Mouse (Mus musculus): ENCODE data around the gene Dlx6. TPM values are rescaled to one million over a fixed set of nuclear protein-coding genes. Genes with fewer than 3 reads are reported as not detected.

Dlx6 gene
- total and polyA plus RNA-seq, 2 experiments = not detected

DNA sequence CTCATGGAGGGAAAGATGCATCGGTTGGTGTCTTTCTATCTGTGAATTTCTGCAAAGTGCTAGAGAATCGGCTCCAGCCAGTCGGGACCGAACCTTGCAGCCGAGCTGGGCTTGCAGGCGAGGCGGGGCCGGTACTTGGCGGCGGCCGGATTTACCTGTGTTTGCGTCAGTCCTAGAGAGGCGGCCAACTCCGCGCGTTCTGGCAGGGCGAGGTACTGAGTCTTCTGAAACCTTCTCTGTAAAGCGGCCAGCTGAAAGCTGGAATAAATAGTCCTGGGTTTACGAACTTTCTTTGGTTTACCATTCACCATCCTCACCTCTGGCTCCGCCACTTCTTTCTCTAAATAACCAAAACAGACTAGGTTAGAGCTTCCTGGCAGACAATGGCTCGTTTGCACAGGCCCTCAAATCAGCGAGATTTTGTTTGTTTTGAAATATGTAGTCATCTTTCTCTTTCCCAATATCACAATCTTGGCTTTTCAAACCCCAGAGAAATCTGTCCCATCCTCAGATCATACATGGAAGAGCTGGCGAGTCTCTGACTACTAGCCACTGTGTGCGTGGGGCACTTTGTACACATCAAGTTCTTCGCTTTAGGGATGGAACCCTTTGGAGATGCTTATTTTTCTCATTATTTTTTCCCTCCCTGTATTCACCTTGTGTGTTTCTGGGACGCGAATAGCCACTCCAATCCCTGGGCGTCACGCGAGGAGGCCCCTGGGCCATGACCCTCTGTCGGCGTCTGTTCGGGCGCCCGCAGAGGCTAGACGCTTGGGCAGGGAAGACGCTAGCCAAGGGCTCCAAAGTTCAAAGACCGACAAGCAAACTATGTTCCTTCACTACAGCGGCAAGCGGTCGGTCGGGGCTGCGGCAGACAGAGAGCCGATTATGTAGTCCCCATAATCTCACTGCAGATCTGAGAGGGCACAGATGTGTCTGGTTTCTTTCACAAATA is 16.5 kb downstream of the Dlx6 start:
- DNase-seq (ENCODE audit: extremely low read depth, low read depth, low spot score) = peak; percentile 59
- Histone ChIP-seq H3K79me2 (ENCODE audit: control insufficient read depth, insufficient read depth, low read length) (no peaks in the 10 kb centered on the region), H3K9ac (ENCODE audit: low read depth, low read length) (no peak overlapping the region), H3K4me3 (ENCODE audit: insufficient read depth, low read depth, low read length) (no peak overlapping the region), H3K27me3 (ENCODE audit: control insufficient read depth, insufficient read depth, low read length) (peaks cover 37% of the 10 kb centered on the region), H3K36me3 (ENCODE audit: control insufficient read depth, insufficient read depth, low read length) (no peaks in the 10 kb centered on the region), H3K4me1 (ENCODE audit: control insufficient read depth, insufficient read depth, low read length) (peaks cover 6% of the 10 kb centered on the region), H3K27ac (replicated peaks; ENCODE audit: insufficient read depth, low read depth, low read length) (no peak overlapping the region)
- 3% methylated on average over 44 of the region's 44 CpGs for WGBS
- TF ChIP-seq CTCF (IDR thresholded peaks at IDR 0.05; ENCODE audit: low read depth, low read length) = no peak
- TF ChIP-seq POLR2A (IDR thresholded peaks at IDR 0.05; ENCODE audit: extremely low read depth, insufficient read depth, low read length) = no peak

DNA sequence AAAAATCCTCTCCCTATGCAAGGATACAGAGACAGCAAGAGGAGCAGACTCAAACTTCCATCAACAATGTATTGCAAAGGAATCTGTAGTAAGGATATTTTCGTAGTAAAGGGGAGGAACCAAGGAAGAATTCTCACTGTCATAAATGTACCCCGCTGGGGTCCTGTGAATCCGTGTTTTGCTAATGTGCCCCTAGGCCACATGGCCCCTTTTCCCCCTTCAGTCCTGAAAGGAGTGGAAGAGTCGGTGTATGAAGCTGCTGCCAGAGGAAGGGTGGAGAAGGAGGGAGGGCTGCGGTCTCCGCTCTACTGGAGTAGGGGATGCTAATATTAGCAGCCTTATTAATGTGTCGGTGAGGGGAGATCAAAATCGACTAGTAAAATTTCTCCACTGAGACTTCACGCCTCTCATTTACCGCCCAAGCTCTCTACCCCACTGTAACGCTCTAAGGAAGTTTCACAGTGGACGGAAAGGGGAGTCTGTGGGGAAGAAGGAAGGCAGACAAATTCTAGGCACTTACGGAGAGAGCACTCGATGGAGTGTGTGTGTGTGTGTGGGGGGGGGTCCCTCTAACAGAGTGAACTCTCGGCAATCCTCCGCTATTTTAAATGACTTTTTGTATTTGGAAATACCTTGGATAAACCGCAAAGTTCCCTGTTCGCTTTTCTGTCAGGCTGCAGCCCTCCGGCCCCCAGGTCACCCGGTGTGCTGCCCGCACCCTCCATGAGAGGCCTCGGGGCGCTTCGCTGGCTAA is 17.4 kb downstream of the Dlx6 start:
- no peak overlapping the region for H3K4me3 ChIP-seq (ENCODE audit: insufficient read depth, low read depth, low read length)
- H3K36me3 ChIP-seq (ENCODE audit: control insufficient read depth, insufficient read depth, low read length) = no peaks in the 10 kb centered on the region

DNA sequence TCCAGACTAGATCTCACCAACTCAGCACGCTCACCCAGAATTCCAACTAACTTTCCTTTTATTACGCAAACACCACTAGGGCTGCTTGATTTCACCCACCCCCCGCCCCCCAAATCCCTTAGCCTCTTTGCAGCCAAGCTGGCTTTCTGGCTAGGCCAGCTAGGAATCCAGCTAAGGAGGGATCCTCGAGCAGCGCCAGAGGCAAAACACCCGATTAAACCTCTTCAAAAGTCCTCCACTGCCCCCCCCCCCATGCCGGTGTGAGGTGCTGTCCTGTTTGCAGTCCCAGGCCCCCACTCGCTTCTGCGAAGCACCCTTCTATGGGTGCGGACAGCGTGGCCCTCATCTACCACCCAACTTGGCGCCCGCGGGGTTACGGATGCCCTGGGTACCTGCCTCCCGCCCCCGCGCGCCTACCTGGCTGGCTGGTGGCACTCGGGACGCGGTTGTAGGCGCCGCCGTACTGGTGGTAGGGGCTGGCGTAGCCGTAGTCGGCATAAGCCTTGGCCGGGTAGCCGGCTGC is 18.0 kb downstream of the Dlx6 start:
- 4% methylated on average over 30 of the region's 30 CpGs for WGBS
- DNase-seq (ENCODE audit: extremely low read depth, low read depth, low spot score) = no peak
- no peak overlapping the region for H3K27ac ChIP-seq (replicated peaks; ENCODE audit: insufficient read depth, low read depth, low read length)
- peaks cover 30% of the 10 kb centered on the region for H3K27me3 ChIP-seq (ENCODE audit: control insufficient read depth, insufficient read depth, low read length)
- no peak overlapping the region for H3K4me3 ChIP-seq (ENCODE audit: insufficient read depth, low read depth, low read length)
- no peak for TF ChIP-seq CTCF (IDR thresholded peaks at IDR 0.05; ENCODE audit: low read depth, low read length)
- TF ChIP-seq POLR2A (IDR thresholded peaks at IDR 0.05; ENCODE audit: extremely low read depth, insufficient read depth, low read length) = no peak
- H3K36me3 ChIP-seq (ENCODE audit: control insufficient read depth, insufficient read depth, low read length) = no peaks in the 10 kb centered on the region
- peaks cover 6% of the 10 kb centered on the region for H3K4me1 ChIP-seq (ENCODE audit: control insufficient read depth, insufficient read depth, low read length)
- H3K9ac ChIP-seq (ENCODE audit: low read depth, low read length) = no peak overlapping the region
- H3K79me2 ChIP-seq (ENCODE audit: control insufficient read depth, insufficient read depth, low read length) = no peaks in the 10 kb centered on the region

More for the DNA sequence above, 17.4 kb downstream of the Dlx6 start:
- peaks cover 6% of the 10 kb centered on the region for H3K4me1 ChIP-seq (ENCODE audit: control insufficient read depth, insufficient read depth, low read length)
- H3K27ac ChIP-seq (replicated peaks; ENCODE audit: insufficient read depth, low read depth, low read length) = no peak overlapping the region
- peaks cover 33% of the 10 kb centered on the region for H3K27me3 ChIP-seq (ENCODE audit: control insufficient read depth, insufficient read depth, low read length)
- H3K79me2 ChIP-seq (ENCODE audit: control insufficient read depth, insufficient read depth, low read length) = no peaks in the 10 kb centered on the region
- TF ChIP-seq POLR2A (IDR thresholded peaks at IDR 0.05; ENCODE audit: extremely low read depth, insufficient read depth, low read length) (no peak), CTCF (IDR thresholded peaks at IDR 0.05; ENCODE audit: low read depth, low read length) (no peak)
- no peak overlapping the region for H3K9ac ChIP-seq (ENCODE audit: low read depth, low read length)
- no peak for DNase-seq (ENCODE audit: extremely low read depth, low read depth, low spot score)
- WGBS = 4% methylated on average over 24 of the region's 24 CpGs

DNA sequence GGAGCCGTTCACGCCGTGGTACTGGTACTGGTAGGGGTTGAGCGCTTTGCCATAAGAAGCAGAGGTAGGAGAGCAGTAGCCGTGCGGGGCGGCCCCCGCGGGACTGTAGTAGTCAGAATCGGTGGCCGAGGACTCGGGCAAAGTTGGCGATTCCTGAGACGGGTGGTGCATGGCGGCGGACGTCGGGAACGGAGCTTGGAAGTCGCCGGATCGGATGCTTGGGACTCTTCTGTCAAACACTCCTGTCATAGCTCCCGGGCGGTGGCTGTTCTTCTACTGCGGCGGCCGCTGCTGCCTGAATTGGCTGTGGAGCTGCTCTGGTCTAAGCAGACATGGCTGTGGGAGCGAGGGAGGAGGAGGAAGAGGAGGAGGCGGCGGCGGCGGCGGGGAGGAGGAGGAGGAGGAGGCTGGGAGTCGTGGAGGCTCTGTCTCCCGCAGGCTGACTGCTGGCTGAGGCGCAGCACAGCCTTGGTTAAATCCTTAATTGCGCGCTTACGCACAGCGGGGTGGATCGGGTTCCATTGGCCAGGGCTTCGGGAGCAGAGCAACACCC is 18.6 kb downstream of the Dlx6 start, which contains the start of gene Dlx5:
Gene Dlx5 (minus strand): TSS at position 448 of the 553 bp plus-strand sequence.
- Histone ChIP-seq H3K4me1 (ENCODE audit: control insufficient read depth, insufficient read depth, low read length) (peaks cover 6% of the 10 kb centered on the region), H3K4me3 (ENCODE audit: insufficient read depth, low read depth, low read length) (no peak within 1 kb of the TSS), H3K9ac (ENCODE audit: low read depth, low read length) (no peak within 1 kb of the TSS), H3K27me3 (ENCODE audit: control insufficient read depth, insufficient read depth, low read length) (peaks cover 24% of the 10 kb centered on the region), H3K79me2 (ENCODE audit: control insufficient read depth, insufficient read depth, low read length) (no peaks in the 10 kb centered on the region), H3K27ac (replicated peaks; ENCODE audit: insufficient read depth, low read depth, low read length) (no peak within 1 kb of the TSS), H3K36me3 (ENCODE audit: control insufficient read depth, insufficient read depth, low read length) (no peaks in the 10 kb centered on the region)
- WGBS = 1% methylated on average over 41 of the region's 42 CpGs
- TF ChIP-seq CTCF (IDR thresholded peaks at IDR 0.05; ENCODE audit: low read depth, low read length) (no peak), POLR2A (IDR thresholded peaks at IDR 0.05; ENCODE audit: extremely low read depth, insufficient read depth, low read length) (no peak)
- no peak for DNase-seq (ENCODE audit: extremely low read depth, low read depth, low spot score)

DNA sequence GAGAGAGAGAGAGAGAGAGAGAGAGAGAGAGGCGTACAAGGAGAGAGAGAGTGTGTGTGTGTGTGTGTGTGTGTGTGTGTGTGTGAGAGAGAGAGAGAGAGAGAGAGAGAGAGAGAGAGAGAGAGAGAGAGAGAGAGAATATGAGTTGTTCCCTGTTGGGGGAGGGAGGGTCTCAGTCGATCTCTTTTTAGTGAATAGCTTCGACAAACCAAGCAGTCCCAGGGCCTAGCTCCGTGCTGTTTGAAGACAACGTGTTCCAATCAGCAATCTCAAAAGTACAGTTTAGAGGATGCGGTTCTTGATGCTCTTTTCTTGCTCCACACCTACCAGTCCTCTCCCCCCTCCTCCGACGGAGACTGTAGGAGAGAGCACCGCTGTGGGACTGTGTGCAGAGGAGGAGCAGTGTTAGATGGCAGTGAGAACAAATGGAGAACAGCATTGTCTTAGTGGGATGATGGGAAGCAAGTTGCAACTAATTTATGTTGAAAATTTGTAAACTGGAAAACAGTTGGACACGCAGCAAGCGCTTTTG is 19.2 kb downstream of the Dlx6 start:
- Histone ChIP-seq H3K27ac (replicated peaks; ENCODE audit: insufficient read depth, low read depth, low read length) (no peak overlapping the region), H3K79me2 (ENCODE audit: control insufficient read depth, insufficient read depth, low read length) (no peaks in the 10 kb centered on the region), H3K4me1 (ENCODE audit: control insufficient read depth, insufficient read depth, low read length) (peaks cover 6% of the 10 kb centered on the region), H3K4me3 (ENCODE audit: insufficient read depth, low read depth, low read length) (no peak overlapping the region), H3K9ac (ENCODE audit: low read depth, low read length) (no peak overlapping the region), H3K36me3 (ENCODE audit: control insufficient read depth, insufficient read depth, low read length) (no peaks in the 10 kb centered on the region), H3K27me3 (ENCODE audit: control insufficient read depth, insufficient read depth, low read length) (peaks cover 23% of the 10 kb centered on the region)
- 14% methylated on average over 11 of the region's 11 CpGs for WGBS
- no peak for DNase-seq (ENCODE audit: extremely low read depth, low read depth, low spot score)
- no peak for TF ChIP-seq CTCF (IDR thresholded peaks at IDR 0.05; ENCODE audit: low read depth, low read length)
- TF ChIP-seq POLR2A (IDR thresholded peaks at IDR 0.05; ENCODE audit: extremely low read depth, insufficient read depth, low read length) = no peak

All from liver, adult 2 months (tissue).